Mouse (Mus musculus) yolk sac, embryonic 10.5 days (tissue): ENCODE results near the gene Prss44.

Experiments
- DNase-seq: peaks from one replicate; pipeline ENCODE4 v3.0.0-alpha.2; 2017; ENCODE audit warnings: low spot score

The Prss44 gene

DNA sequence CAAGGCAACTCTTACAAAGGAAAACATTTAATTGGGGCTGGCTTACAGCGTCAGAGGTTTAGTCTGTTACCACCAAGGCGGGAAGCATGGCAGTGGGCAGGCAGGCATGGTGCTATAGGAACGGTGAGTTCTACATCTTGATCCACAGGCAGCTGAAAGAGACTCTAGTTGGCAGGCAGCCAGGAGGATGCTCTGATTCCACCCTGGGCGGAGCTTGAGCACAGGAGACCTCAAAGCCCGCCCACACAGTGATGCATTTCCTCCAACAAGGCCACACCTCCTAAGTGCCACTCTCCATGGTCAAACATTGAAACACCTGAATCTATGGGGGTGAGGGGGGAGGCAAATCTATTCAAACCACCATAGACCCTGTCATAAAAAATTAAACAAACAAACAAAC, 19.2 kb downstream of the Prss44 start:
- DNase-seq = no peak

DNA sequence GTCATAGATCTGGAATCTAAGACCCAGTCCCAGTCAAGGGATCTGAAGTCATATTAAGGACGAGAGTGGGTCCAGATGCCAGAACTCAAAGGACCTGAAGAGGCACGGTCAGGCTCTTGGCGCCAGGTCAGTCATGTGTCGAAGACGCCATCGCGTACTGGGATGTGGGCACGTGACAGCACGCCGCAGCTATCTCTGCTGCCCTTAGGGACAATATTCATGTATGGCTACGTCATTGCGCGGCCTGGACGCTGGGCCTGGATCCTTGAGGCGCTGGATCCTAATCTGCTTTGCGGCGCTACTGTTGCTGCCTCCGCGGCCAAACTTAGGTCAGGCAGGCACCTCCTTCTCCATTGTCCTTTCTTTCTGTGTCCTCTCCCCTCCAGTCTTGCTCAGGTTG, 20.6 kb downstream of the Prss44 start, which contains the start of gene Prss45:
Gene Prss45 (plus strand): TSS at position 178 of the 400 bp plus-strand sequence.
- DNase-seq = no peak

DNA sequence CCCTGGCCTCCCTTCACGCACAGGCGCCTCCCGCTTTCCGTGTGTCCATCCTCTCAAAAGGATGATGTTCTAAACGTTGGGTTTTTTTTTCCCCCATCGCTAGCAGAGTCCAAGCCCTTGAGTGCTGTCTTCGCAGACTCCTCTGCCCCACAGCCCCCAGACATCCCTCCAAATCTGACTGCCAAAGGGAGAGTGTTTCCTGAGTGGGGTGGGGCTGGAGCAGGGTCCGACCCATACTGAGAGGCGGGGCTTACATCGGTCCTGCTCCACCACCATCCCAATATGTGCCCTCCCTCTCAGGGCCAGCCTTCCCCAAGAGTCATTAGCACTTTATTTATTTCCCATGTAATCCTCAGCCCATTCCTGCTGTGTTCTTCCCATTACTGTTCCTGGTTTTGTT, 21.2 kb downstream of the Prss44 start:
- no peak for DNase-seq

GRCm38 (mm10) chr9:110836112-110836511, 22.3 kb downstream of the Prss44 start:
- no peak for DNase-seq

DNA sequence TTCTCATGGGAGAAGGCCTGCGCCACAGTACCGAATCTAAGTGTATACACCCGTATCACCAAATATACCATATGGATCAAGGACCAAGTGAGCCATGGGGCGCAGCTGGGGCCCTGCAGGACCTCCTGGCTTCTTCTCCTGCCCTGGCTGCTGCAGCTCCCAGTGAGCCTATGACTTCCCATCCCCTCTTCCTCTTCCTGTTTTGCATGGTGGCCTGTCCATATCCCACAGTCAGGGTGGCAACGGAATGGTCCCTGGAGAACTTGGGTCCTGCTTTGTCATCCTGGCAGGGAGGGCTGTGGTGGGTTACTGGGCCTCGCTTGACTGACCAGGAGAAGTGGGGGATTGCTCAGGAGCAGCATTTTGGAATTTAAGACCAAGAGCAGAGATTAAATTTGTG, 27.1 kb downstream of the Prss44 start:
- no peak for DNase-seq

DNA sequence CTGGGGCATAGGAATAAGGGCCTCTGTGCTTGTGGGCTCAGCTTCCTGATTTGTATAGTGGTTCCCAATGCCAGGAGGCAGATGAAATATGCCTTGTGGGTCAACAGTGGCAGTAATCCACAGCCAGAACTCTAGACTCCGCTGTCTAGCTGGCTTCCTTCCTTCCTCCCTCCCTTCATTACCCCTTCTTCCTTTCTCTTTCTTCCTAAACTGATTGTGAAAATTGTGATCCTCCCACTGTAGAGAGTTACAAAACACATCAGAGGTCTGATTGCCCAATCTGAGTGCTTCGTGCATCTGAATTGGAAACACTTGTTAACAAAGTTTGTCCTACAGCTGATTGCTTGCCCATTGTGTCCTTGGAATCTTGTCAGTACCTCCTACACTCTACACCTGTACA, 27.6 kb downstream of the Prss44 start:
- DNase-seq = no peak

- no peak for DNase-seq
Observed at GRCm38 (mm10) chr9:110844206-110844605, 30.4 kb downstream of the Prss44 start, which contains the start of gene Prss46. Gene Prss46 (plus strand): TSS chr9:110844506.

- DNase-seq = no peak
Observed at GRCm38 (mm10) chr9:110849162-110849561, 35.4 kb downstream of the Prss44 start.

GRCm38 (mm10) chr9:110855903-110856302, 42.1 kb downstream of the Prss44 start:
- no peak for DNase-seq

GRCm38 (mm10) chr9:110856920-110857319, 43.1 kb downstream of the Prss44 start:
- DNase-seq = no peak

- no peak for DNase-seq
Observed at GRCm38 (mm10) chr9:110857781-110858472, 44.1 kb downstream of the Prss44 start, which contains the start of gene Prss50. Gene Prss50 (plus strand): TSS chr9:110857967.

GRCm38 (mm10) chr9:110858523-110858922, 44.7 kb downstream of the Prss44 start:
- DNase-seq = no peak

GRCm38 (mm10) chr9:110858967-110859596, 45.3 kb downstream of the Prss44 start:
- DNase-seq = no peak

DNA sequence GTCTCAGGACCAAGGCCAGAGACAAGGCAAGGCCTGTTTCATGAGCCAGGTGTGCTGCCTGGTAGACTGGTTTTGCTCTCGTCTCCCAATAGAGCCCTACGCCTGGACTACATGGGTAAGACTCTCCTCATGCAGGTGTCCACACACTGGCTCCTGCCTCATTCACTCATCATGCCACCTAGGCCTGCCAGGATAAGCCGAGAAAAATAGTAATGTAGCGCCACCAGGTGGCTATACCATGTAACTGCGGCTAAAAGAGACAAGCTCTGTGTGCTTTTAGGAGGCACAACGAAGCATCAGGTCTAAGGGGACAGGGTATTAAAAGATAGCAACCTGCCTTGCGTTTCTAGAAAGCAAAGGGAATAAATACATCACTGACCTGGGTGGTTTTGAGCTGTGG, 57.2 kb downstream of the Prss44 start:
- no peak for DNase-seq
